Mouse (Mus musculus) adrenal gland (tissue): ENCODE data around the gene Hpse2.

Experiments used
- intact Hi-C: fragments of 180-260 bp; cut with DNase I; formaldehyde crosslinking; loops from one replicate; pipeline ENCODE4 v1.15.1; 2025

Gene Hpse2

DNA sequence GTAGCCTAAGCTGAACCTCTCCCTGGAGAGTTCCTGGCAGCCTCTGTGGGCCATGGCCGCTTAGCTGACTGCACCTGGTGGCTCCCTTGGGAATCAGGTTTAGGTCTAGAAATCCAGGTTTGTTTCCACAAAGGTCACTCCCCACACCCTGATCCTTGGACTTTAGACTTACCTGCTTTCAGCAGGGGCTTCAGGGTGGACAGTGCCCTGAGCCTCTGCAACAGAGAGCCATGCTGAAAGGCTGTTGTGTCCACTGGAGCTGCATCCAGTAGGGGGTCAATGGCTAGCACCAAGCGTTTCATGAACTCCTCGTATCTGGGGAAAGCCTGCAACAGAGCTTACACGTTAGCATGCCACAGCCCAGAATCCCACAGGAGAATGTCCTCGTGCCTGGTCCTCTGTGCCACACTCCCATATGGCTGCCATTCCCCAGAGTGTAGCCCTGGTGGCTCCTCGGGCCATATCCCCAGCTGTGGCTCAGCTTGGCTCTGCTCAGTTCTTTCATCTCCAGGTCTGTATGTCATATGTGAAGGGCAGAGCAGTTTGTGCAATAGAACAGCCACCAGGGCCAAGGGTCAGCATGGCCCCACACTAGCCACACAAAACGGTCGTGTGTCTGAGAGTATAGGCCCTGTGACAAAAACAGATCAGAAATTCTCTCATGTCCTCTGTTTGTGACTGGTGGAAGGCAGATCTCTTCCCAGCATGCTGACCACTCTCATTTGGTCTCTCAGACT is 647.8 kb downstream of the Hpse2 start:
- intact Hi-C loops, result loop anchor here (5.0 to 10.0 kb wide), 2 partner anchors 78 to 206 kb away; no protein-coding TSS in a partner anchor

DNA sequence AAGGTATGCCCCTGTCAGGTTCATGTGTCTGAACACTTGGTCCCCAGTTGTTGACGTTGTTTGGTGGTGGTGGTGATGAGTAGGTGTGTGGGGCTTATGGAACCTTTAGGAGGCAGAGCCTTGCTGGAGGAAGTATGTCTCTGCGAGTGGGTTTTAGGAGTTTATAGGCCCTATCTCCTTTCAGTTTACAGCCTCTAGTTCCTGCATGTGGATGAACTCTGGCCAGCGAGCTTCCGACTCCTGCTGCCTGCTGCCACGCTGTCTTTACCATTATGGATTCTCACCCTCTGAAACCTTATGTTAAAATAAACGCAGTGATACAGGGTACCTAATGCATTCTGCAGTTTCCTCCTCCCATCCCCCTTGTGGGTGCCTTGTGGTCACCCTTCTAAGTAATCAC is 648.4 kb downstream of the Hpse2 start:
- intact Hi-C loops, result loop anchor here (5.0 to 10.0 kb wide), 2 partner anchors 77 to 205 kb away; no protein-coding TSS in a partner anchor

DNA sequence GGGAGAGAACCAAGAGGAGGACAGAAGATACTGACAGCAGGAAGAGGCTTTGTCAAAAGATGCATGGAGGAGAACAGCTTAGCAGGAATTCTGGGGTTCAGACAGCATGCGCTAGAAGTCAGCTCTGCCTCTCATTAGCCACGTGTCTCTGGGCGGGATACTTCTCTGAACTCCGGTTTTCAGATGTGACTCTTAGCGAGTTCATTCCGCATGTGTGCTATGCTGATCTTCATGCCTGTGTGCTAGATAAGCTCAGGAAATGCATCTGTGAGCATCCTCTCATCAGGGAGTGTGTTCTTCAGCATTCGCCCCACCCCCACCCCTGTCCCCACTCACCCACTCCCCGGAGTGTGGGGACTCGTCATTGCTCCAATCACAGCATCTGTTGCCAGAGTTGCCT is 650.4 kb downstream of the Hpse2 start:
- intact Hi-C loops, result no loop called here
